Mouse (Mus musculus) MEL-GATA-1-ER (cell line): ENCODE data around the gene Cc2d1a.

Experiments used
- DNase-seq: peaks from one replicate; pipeline ENCODE4 v3.0.0-alpha.2; 2012; ENCODE audit warnings: low read depth; ENCODE audit errors: extremely low read depth

Gene Cc2d1a

DNA sequence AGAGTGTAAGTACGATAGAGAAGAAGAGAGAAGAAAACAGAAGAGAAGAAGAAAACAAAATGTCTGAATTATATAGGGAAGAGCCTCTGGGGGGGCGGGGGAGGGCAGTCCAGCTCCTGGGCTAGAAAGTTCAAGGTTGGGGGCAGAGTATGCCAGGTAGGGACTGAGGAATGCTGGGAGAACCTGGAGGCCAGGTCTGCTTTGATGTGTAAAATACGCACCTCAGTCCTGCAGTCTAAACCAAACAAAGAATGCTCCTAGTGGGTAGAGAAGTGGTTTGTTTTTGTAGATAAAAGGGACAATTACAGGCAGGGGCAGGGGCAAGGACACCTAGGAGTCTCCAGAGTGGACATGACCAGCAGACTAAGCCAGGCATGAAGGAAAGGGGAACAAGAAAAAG, 29.7 kb upstream of the Cc2d1a start:
- DNase-seq = no peak

DNA sequence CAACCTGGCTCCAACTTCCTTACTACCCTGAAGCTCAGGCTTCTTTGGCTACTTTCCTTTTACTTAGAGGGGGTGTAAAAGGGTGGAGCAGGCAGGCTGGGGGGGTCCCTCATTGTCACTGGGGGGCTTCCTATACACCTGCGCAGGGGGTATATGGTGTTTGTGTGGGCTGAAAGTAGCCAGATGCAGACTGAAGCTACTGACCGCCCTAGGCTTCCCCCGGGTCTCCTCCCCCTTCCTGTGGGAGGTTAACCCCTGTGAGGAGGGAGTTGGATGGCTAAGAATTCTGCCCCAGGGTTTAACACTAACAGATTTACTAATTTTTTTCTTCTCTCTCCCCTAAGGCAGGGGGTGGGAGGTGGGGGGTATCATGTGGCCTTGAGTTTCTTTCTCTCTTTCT, 28.8 kb upstream of the Cc2d1a start:
- DNase-seq = no peak

DNA sequence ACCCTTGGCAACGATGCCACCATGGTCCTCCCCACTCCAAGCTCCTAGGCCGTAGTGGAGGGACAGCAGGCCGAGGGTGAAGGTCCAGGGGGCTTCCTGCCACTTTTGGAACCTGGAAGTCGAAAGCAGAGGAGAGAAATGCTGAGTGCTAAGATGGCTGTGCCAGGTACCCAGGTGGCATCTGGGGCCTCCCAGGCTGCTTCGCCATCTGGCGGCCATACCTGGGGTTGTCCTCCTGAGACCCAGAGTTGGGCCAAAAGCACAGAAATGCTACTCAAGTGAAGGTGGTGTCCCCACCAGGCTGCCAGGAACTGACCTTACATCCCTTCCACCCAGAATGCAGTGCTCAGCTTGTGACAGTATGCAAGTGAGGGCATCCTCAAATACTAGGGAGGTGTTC, 26.1 kb upstream of the Cc2d1a start:
- DNase-seq = no peak

- no peak for DNase-seq
Measured at GRCm38 (mm10) chr8:84170096-84170495, 22.4 kb upstream of the Cc2d1a start.

GRCm38 (mm10) chr8:84167696-84168095, 20.0 kb upstream of the Cc2d1a start:
- DNase-seq = no peak

DNA sequence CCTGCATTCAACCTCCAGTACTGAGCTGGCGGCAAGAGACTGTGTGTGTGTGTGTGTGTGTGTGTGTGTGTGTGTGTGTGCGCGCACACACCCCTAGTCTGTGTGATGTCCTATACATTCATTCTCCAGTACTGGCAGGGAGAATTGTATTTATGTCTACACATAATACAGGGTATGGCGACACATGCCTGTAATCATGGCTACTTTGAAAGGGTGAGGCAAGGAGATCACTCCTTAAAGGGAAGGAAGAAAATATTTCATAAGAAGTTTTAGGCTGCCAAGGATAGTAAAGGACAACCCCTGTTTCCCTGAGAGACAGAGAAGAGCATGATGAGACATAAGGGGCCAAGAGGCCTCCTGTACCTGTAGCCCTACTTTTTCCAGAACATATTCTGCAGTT, 9.9 kb upstream of the Cc2d1a start:
- no peak for DNase-seq

DNA sequence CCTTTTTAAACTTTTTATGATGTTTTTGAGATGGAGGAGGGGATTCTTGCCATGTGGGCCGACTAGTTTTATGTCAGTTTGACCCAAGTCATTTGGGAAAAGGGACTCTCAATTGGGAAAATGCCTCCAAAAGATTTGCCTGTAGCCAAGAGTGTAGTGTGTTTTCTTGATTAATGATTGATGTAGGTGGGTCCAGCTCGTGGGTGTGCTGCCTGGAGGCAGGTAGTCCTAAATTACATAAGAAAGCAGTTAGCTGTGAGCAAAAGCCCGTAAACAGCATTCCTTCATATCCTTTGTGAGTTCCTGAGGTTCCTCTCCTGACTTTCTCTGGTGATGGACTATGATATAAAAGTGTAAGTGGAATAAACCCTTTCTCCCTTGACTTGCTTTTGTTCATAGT, 1.4 kb upstream of the Cc2d1a start:
- no peak for DNase-seq

- DNase-seq = no peak
Measured at GRCm38 (mm10) chr8:84148531-84148850, 755 bp upstream of the Cc2d1a start.

DNA sequence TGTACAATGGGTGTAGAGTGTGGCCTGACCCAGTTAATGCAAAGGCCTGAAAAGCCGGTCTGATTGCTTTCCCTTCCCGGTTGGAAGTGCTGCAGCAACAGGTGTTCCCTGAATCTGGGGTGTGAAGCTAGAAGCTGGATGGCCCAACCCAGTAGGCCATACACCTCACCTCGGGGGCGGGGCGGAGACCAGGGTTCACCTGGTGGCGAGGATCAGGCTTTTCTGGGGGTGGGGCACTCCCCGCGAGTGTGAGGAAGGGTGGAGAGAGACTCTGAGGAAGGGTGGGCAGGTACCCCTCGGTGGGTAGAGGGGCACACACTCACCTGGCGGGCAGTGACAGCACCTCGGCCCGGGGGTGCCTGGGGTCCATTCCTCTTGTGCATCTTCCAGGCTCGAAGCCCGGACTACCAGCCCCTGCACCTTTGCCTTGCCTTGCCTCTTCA, 391 bp downstream of the Cc2d1a start:
- DNase-seq = no peak

DNA sequence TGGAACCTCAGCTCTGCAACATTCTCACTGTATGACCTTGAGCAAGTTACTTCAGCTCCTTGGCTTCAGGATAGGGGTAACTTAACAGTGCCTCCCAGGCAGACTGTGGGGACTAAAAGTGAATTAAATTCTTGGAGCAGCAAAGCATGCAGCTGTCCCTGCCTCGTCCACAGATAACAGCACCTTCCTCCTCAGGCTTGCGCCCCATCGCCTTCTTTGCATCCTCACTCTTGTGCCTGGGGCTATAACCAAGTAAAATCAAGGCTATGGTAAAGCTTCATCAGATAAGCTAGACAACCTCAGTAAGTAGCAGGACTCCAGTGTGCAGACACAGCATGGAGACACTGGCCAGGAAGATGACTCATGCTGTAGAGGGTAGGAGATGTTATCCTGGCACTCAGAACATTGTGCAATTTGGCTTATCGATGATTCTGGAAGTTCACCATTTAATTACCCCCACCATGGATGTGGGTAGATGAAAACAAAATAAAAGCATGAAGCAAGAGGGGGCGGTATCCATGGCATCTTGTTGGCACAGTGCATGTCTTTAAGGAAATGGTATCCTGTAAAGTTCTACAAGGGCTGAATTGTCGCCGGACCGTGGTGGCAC, 3.0 kb downstream of the Cc2d1a start:
- no peak for DNase-seq

- no peak for DNase-seq
Measured at GRCm38 (mm10) chr8:84140838-84141237, 6.9 kb downstream of the Cc2d1a start.

GRCm38 (mm10) chr8:84137848-84138247, 9.9 kb downstream of the Cc2d1a start:
- no peak for DNase-seq

DNA sequence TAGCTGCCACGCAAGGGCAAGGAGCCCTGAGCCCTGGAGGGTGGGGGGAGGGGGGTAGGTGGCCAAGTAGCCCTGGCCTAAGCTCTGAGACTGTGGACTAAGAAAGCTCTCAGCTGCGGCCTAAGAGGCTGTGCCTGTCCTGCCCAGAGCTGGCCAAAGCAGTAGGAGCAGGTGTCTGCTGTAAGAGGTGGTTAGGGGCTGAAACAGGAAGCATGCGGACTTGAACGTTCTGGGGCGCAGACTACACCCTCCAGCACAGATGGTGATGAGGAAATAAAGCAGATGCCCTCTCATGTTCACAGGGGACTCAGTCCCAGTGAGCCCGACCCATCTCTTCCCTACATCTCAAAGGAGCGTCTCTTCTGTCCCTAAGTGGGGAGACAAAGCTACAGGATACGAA, 15.5 kb downstream of the Cc2d1a start:
- DNase-seq = no peak

DNA sequence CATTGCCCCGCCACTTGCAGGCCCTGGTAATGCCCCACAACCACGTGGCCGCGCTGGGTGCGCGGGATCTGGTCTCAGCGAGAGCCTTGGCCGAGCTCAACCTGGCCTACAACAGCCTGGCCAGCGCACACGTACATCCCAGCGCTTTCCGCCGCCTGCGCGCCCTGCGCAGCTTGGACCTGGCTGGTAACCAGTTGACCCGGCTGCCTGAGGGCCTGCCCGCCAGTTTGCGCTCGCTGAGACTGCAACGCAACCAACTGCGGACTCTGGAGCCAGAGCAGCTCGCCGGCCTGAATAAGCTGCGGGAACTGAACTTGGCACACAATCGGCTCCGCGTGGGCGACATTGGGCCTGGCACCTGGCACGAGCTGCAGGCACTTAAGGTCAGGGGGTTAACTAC, 16.9 kb downstream of the Cc2d1a start:
- DNase-seq = no peak

DNA sequence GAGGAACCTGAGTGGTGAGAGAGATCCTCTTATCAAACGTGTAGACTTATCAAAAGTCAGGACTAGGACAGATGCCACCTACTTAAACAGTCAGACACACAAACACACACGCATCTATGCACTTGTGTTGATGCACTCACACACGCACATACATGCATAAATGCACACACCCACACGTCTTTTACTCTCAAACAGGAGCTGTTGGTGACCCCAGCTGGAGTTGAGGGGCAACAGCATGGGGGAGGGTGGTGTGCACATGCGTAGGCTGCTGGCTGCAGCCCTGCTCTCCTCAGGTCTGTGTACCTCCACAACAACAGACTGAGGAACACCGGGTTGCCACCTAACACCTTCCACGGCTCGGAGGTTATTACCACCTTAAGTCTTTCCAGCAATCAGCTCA, 19.5 kb downstream of the Cc2d1a start:
- DNase-seq = no peak

DNA sequence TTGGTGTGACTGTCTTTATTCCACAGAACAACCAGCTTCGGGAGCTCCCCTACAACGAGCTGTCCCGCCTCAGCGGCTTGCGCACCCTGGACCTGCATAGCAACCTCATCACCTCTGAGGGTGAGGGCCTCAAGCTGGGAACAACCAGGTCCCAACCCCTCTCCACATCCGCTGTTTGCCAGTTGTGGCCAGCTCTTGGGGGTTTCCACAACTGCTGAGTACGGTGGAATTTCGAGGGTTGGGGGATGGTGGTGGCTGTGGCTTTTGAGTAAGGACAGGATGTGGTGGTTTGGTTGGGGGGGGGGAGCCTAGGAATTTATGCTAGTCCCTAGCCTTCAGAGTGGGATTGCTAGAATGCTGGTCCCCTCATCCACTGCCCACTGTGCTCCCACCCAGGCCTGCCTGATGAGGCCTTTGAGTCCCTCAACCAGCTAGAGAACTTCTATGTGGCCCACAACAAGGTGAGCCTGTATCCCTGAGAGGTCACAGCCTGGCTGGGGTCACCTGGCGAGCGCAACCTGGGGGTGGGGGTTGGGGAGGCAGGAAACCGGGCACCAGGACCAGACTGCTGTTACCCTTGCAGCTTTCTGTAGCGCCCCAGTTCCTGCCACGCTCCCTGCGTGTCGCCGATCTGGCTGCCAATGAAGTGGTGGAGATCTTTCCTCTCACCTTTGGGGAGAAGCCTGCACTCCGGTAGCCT, 20.4 kb downstream of the Cc2d1a start:
- DNase-seq = no peak

DNA sequence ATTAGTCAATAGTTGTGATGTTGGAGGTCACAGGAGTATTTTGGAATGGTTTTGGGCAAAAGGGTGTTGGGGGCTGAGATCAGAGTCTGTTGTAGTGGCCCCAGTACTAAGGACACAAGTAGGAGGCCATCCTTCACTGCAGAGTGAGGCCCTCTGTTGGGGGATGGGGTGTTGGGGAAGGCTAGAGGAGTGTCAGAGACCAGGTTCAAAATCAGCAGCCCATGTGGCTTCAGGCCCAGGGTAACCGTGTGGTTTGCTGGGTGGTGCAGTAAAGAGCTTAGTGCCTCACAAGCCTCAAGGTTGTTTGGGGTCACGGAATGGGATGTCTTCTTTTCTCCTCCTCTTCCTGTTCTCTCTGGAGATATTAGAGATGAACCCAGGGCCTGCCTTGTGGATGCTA, 21.0 kb downstream of the Cc2d1a start:
- DNase-seq = no peak

DNA sequence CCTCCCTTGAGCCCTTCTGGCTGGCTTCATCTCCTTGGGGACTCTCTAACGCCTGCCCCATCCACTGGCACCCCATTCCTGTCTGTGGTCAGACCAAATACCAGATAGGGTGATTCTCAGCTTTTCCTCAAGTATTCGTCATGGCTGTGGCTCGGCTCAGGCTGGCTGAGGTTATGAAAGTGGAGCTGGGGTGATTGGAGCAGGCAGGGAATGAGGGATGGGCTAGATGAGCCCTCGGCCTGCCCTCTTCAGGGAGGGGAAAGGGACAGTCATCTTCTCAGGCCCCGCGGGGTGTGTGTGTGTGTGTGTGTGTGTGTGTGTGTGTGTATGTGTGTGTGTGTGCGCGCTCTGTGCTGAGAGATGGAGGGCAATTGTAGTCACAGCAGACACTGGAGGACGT, 22.1 kb downstream of the Cc2d1a start, which contains the start of gene Podnl1:
TSS of gene Podnl1 (plus strand) at position 334 of the 400 bp plus-strand sequence.
- no peak for DNase-seq

- no peak for DNase-seq
Measured at GRCm38 (mm10) chr8:84122151-84122550, 25.6 kb downstream of the Cc2d1a start.

GRCm38 (mm10) chr8:84115646-84116045, 32.1 kb downstream of the Cc2d1a start:
- DNase-seq = no peak

DNA sequence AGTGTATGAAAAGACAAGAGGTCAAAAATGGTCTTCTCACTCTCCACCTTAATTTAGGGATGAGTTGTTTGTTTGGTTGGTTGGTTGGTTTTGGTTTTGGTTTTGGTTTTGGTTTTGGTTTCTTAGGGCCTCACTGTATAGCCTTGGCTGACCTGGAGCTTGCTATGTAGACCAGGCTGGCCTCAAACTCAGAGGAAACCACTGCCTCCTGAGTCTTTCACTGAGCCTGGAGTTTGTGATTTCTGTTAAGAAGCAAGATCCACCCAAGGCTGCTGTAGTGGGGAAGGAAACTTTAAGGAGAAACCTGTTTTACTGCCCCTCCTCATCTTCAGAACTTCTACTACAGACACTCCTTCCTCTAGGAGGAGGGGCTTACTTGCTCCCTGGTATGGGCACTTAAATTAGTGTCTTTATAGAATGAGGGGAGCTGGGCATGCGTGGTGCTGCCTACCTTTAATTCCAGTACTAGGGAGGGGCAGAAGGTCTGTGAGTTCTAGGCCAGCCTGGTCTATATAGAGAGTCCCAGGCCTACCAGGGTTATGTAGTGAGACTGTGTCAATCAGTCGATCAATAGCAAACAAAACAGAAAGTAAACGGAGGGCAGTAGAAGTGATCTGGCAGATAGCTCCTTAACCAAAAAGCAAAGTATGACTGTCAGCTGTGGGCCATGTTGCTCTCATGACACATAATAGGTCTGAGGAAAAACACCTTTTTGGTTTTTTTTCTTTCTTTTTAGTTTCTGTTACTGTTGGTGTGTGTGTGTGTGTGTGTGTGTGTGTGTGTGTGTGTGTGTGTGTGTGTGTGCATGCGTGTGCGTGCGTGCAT, 41.3 kb downstream of the Cc2d1a start:
- no peak for DNase-seq

GRCm38 (mm10) chr8:84105676-84106075, 42.1 kb downstream of the Cc2d1a start:
- no peak for DNase-seq
